Comparison of ENCODE assay signal across 8 mouse cellular contexts in genomic region chr9:96631389-96632072, GRCm38 (mm10). TPM values are rescaled to one million over a fixed set of nuclear protein-coding genes. Genes with fewer than 3 reads are reported as not detected.
DNase-seq lines count a peak whose midpoint lies in the region; ATAC-seq and TF ChIP-seq lines count a peak whose summit lies in the region.

Rasa2 (minus strand) TSS chr9:96631617.

- H3K4me1 ChIP-seq in forebrain, embryonic 15.5 days, result peaks cover 10% of the 10 kb centered on the region
- H3K4me1 ChIP-seq in lung, embryonic 14.5 days (ENCODE audit: insufficient read depth), result peaks cover 3% of the 10 kb centered on the region
- H3K4me1 ChIP-seq in olfactory bulb, adult 2 months (ENCODE audit: control insufficient read depth, insufficient read depth, low read length), result peaks cover 17% of the 10 kb centered on the region
- peaks cover 20% of the 10 kb centered on the region for H3K4me1 ChIP-seq in thymus, adult 2 months (replicated peaks; ENCODE audit: control insufficient read depth, insufficient read depth, low read length)

- ATAC-seq in forebrain, embryonic 15.5 days (replicated peaks), result peak; percentile 99
- ATAC-seq in lung, embryonic 14.5 days (ENCODE audit: insufficient read depth), result peak; percentile 99

- peak within 1 kb of the TSS; percentile 82 for H3K4me3 ChIP-seq in forebrain, embryonic 15.5 days
- H3K4me3 ChIP-seq in layer of hippocampus, adult 2 months, result peak within 1 kb of the TSS; percentile 75
- peak within 1 kb of the TSS; percentile 92 for H3K4me3 ChIP-seq in lung, embryonic 14.5 days (ENCODE audit: low read depth, low read length)
- peak within 1 kb of the TSS; percentile 93 for H3K4me3 ChIP-seq in olfactory bulb, adult 2 months (ENCODE audit: insufficient read depth, low read depth, low read length)
- peak within 1 kb of the TSS; percentile 60 for H3K4me3 ChIP-seq in thymus, adult 2 months (ENCODE audit: control insufficient read depth, insufficient read depth, low read length)

- peak; percentile 90 for TF ChIP-seq POLR2A in olfactory bulb, adult 2 months (IDR thresholded peaks at IDR 0.05; ENCODE audit: insufficient read depth, low read depth, low read length)
- TF ChIP-seq POLR2A in thymus, adult 2 months (IDR thresholded peaks at IDR 0.05; ENCODE audit: control insufficient read depth, extremely low read depth, insufficient read depth, low read length, poor library complexity), result peak; percentile 99

- H3K36me3 ChIP-seq in forebrain, embryonic 15.5 days, result no peaks in the 10 kb centered on the region
- no peaks in the 10 kb centered on the region for H3K36me3 ChIP-seq in lung, embryonic 14.5 days (ENCODE audit: insufficient read depth)
- no peaks in the 10 kb centered on the region for H3K36me3 ChIP-seq in thymus, adult 2 months (ENCODE audit: control insufficient read depth, insufficient read depth, low read length)

- H3K27me3 ChIP-seq in forebrain, embryonic 15.5 days, result no peaks in the 10 kb centered on the region
- H3K27me3 ChIP-seq in lung, embryonic 14.5 days (ENCODE audit: insufficient read depth, low read length), result no peaks in the 10 kb centered on the region
- no peaks in the 10 kb centered on the region for H3K27me3 ChIP-seq in thymus, adult 2 months (ENCODE audit: control insufficient read depth, insufficient read depth, low read length)

- peak within 1 kb of the TSS; percentile 94 for H3K27ac ChIP-seq in forebrain, embryonic 15.5 days (replicated peaks)
- H3K27ac ChIP-seq in layer of hippocampus, adult 2 months, result peak within 1 kb of the TSS; percentile 96
- H3K27ac ChIP-seq in lung, embryonic 14.5 days (ENCODE audit: low read depth), result peak within 1 kb of the TSS; percentile 98
- H3K27ac ChIP-seq in olfactory bulb, adult 2 months (ENCODE audit: insufficient read depth, low read depth, low read length), result peak within 1 kb of the TSS; percentile 84
- peak within 1 kb of the TSS; percentile 42 for H3K27ac ChIP-seq in thymus, adult 2 months (ENCODE audit: control insufficient read depth, insufficient read depth, low read length)

- H3K9ac ChIP-seq in forebrain, embryonic 15.5 days (replicated peaks), result peak within 1 kb of the TSS; percentile 85
- H3K9ac ChIP-seq in lung, embryonic 14.5 days, result peak within 1 kb of the TSS; percentile 97

- peak within 1 kb of the TSS; percentile 79 for H3K4me2 ChIP-seq in forebrain, embryonic 15.5 days (replicated peaks)
- peak within 1 kb of the TSS; percentile 80 for H3K4me2 ChIP-seq in lung, embryonic 14.5 days

- no peaks in the 10 kb centered on the region for H3K9me3 ChIP-seq in forebrain, embryonic 15.5 days
- no peaks in the 10 kb centered on the region for H3K9me3 ChIP-seq in lung, embryonic 14.5 days (ENCODE audit: low read depth, low read length)

- intact Hi-C loops in heart, postnatal 25 days (cut with DNase I), result loop anchor here (10.0 kb wide), 1 partner anchor 277 kb away; no protein-coding TSS in a partner anchor

- 0 out of 2 replicates have a peak, but pooled peaks have one; percentile 3 for TF ChIP-seq CTCF in layer of hippocampus, adult 2 months (conservative IDR thresholded peaks at IDR 0.05)
- no peak for TF ChIP-seq CTCF in lung, embryonic 14.5 days (IDR thresholded peaks at IDR 0.05; ENCODE audit: low read depth)
- TF ChIP-seq CTCF in olfactory bulb, adult 2 months (IDR thresholded peaks at IDR 0.05; ENCODE audit: insufficient read depth, low read depth, low read length), result no peak
- TF ChIP-seq CTCF in thymus, adult 2 months (IDR thresholded peaks at IDR 0.05; ENCODE audit: borderline replicate concordance, control insufficient read depth, extremely low read depth, insufficient read depth, low read length, poor library complexity), result peak; percentile 65; the same call in 1 of the 2 replicates

- 3% methylated on average over 46 of the region's 52 CpGs for WGBS in forebrain, embryonic 15.5 days
- WGBS in lung, embryonic 14.5 days, result 2% methylated on average over 40 of the region's 52 CpGs
- WGBS in olfactory bulb, adult 2 months, result 3% methylated on average over 52 of the region's 52 CpGs
- 4% methylated on average over 52 of the region's 52 CpGs for WGBS in thymus, adult 2 months

- DNase-seq in ES-CJ7 (ENCODE audit: low read depth, low spot score), result peak; percentile 84
- DNase-seq in cerebellum, adult 11 months, result peak; percentile 86
- DNase-seq in heart, postnatal 25 days (ENCODE audit: low spot score), result peak; percentile 88
- DNase-seq in layer of hippocampus, adult 2 months (ENCODE audit: low spot score in 2 of 2), result peak; percentile 86 to 91
- DNase-seq in lung, embryonic 14.5 days, result peak; percentile 96
- DNase-seq in thymus, adult 2 months, result peak; percentile 96

RNA-seq across cellular contexts. Expression of gene Rasa2, which starts in this region (rescaled TPM):
- polyA plus RNA-seq in forebrain, embryonic 15.5 days (2015; fragmentation: Nextera tagmentation; extraction: Ambion mirVana), result 17.2 and 18.8 TPM in 2 replicates
- total RNA-seq in heart, postnatal 25 days (2021), result 1 to 10 TPM; 5.5 to 6.0 TPM
- total RNA-seq in layer of hippocampus, adult 2 months (2021), result 10 to 100 TPM; 27.7 to 31.8 TPM
- 18.7 and 21.4 TPM in 2 replicates for polyA plus RNA-seq in lung, embryonic 14.5 days (2014; fragmentation: Nextera tagmentation; extraction: Ambion mirVana)
- polyA plus RNA-seq in olfactory bulb, adult 2 months (2012; ENCODE audit: insufficient read depth, insufficient read length, low replicate concordance, missing spikeins), result not detected in 2 replicates
- polyA plus RNA-seq in thymus, adult 2 months (2012; rRNA removed), result 6.5 and 7.4 TPM in 2 replicates

Comparison
In these comparisons a context has a peak if more than half of its experiments do, and no peak if none do; other contexts are left out.
1. Peak in every context shown above with its lines: DNase-seq, ATAC-seq, H3K4me3 ChIP-seq and H3K27ac ChIP-seq.
2. RNA of gene Rasa2 (total RNA-seq): 27.7 to 31.8 TPM in layer of hippocampus, adult 2 months; 5.5 to 6.0 TPM in heart, postnatal 25 days; every median in the first group is over 4 times any median in the second.
3. H3K27ac ChIP-seq: peak in every context shown above with its lines; median percentile 98 in lung, embryonic 14.5 days; 96 in layer of hippocampus, adult 2 months; 94 in forebrain, embryonic 15.5 days; 84 in olfactory bulb, adult 2 months; 42 in thymus, adult 2 months.
4. CTCF ChIP-seq: peak in layer of hippocampus, adult 2 months (single experiment) and thymus, adult 2 months (single experiment); none in lung, embryonic 14.5 days (single experiment) and olfactory bulb, adult 2 months (single experiment).